14 mouse cellular contexts compared by ENCODE assay signal in genomic region chr3:69186643-69187042, GRCm38 (mm10). TPM values are rescaled to one million over a fixed set of nuclear protein-coding genes. Genes with fewer than 3 reads are reported as not detected.
A peak's percentile ranks its signal among the peaks of the same experiment; 100 is the strongest.
DNase-seq lines count a peak whose midpoint lies in the region; ATAC-seq and TF ChIP-seq lines count a peak whose summit lies in the region.
"Had no signal": no experiment of that assay in that cellular context is flagged by ENCODE, and none has a peak within 500 bp of the region (broad histone marks: within the 10 kb centered on the region; RNA-seq: fewer than 3 reads in every experiment).

No protein-coding gene starts in this region.

- DNase-seq in heart, postnatal 0 days (ENCODE audit: low spot score) = peak; percentile 26
- DNase-seq in heart, adult 8-10 months (ENCODE audit: low spot score) = no peak
- DNase-seq in lung, postnatal 25 days (ENCODE audit: low spot score) = no peak
- DNase-seq in layer of hippocampus, adult 18-20 months (ENCODE audit: low spot score in 2 of 2) = peak; percentile 49 to 69
- DNase-seq in right cerebral cortex, postnatal 14 days = peak; percentile 24
- DNase-seq in thymus, postnatal 14 days = no peak
- no peak for DNase-seq in hindbrain, embryonic 14.5 days (ENCODE audit: low spot score)
- DNase-seq: adrenal gland, postnatal 36 days; cerebellum, postnatal 36 days had no signal

- TF ChIP-seq CTCF in heart, postnatal 0 days (IDR thresholded peaks at IDR 0.05; ENCODE audit: low read depth) = no peak

- no peak overlapping the region for H3K4me3 ChIP-seq in heart, postnatal 0 days (ENCODE audit: low read depth, low read length)
- H3K4me3 ChIP-seq in lung, embryonic 16.5 days (ENCODE audit: low read length) = no peak overlapping the region
- H3K4me3 ChIP-seq in hindbrain, embryonic 14.5 days (replicated peaks; ENCODE audit: low read length) = no peak overlapping the region
- H3K4me3 ChIP-seq: heart, adult 2 months; intestine, embryonic 15.5 days; limb, embryonic 12.5 days had no signal

- H3K27me3 ChIP-seq in heart, postnatal 0 days (ENCODE audit: control insufficient read depth, insufficient read depth, low read length) = no peaks in the 10 kb centered on the region
- H3K27me3 ChIP-seq in lung, embryonic 16.5 days (ENCODE audit: control insufficient read depth, insufficient read depth, low read depth, low read length) = no peaks in the 10 kb centered on the region
- no peaks in the 10 kb centered on the region for H3K27me3 ChIP-seq in hindbrain, embryonic 14.5 days (ENCODE audit: control insufficient read depth, insufficient read depth, low read length)
- H3K27me3 ChIP-seq: intestine, embryonic 15.5 days; limb, embryonic 12.5 days had no signal

- H3K27ac ChIP-seq in heart, postnatal 0 days (ENCODE audit: low read depth) = no peak overlapping the region
- no peak overlapping the region for H3K27ac ChIP-seq in lung, embryonic 16.5 days (ENCODE audit: low read length)
- H3K27ac ChIP-seq in hindbrain, embryonic 14.5 days = no peak overlapping the region
- H3K27ac ChIP-seq: heart, adult 2 months; intestine, embryonic 15.5 days; limb, embryonic 12.5 days had no signal

- H3K9me3 ChIP-seq in heart, postnatal 0 days (replicated peaks; ENCODE audit: control insufficient read depth, low read length) = no peaks in the 10 kb centered on the region
- H3K9me3 ChIP-seq in lung, embryonic 16.5 days (ENCODE audit: control insufficient read depth, low read length) = no peaks in the 10 kb centered on the region
- H3K9me3 ChIP-seq in hindbrain, embryonic 14.5 days (ENCODE audit: control insufficient read depth, low read length) = no peaks in the 10 kb centered on the region
- H3K9me3 ChIP-seq: intestine, embryonic 15.5 days; limb, embryonic 12.5 days had no signal

- no peak overlapping the region for H3K4me2 ChIP-seq in heart, postnatal 0 days (ENCODE audit: low read depth, low read length)
- no peak overlapping the region for H3K4me2 ChIP-seq in lung, embryonic 16.5 days (ENCODE audit: low read depth, low read length)
- H3K4me2 ChIP-seq in hindbrain, embryonic 14.5 days (replicated peaks) = no peak overlapping the region
- H3K4me2 ChIP-seq: intestine, embryonic 15.5 days; limb, embryonic 12.5 days had no signal

- H3K4me1 ChIP-seq in heart, postnatal 0 days (ENCODE audit: control insufficient read depth, insufficient read depth) = no peaks in the 10 kb centered on the region
- no peaks in the 10 kb centered on the region for H3K4me1 ChIP-seq in lung, embryonic 16.5 days (replicated peaks; ENCODE audit: control insufficient read depth, insufficient read depth, low read length)
- no peaks in the 10 kb centered on the region for H3K4me1 ChIP-seq in hindbrain, embryonic 14.5 days (replicated peaks; ENCODE audit: control insufficient read depth, insufficient read depth, low read length)
- H3K4me1 ChIP-seq: intestine, embryonic 15.5 days; limb, embryonic 12.5 days had no signal

- no peak overlapping the region for H3K9ac ChIP-seq in heart, postnatal 0 days (replicated peaks; ENCODE audit: low read depth, low read length)
- no peak overlapping the region for H3K9ac ChIP-seq in lung, embryonic 16.5 days (ENCODE audit: low read length)
- H3K9ac ChIP-seq in hindbrain, embryonic 14.5 days = no peak overlapping the region
- H3K9ac ChIP-seq: intestine, embryonic 15.5 days; limb, embryonic 12.5 days had no signal

- H3K36me3 ChIP-seq in heart, postnatal 0 days (replicated peaks; ENCODE audit: control insufficient read depth, insufficient read depth, low read length) = no peaks in the 10 kb centered on the region
- H3K36me3 ChIP-seq in lung, embryonic 16.5 days (ENCODE audit: control insufficient read depth, insufficient read depth, low read length) = no peaks in the 10 kb centered on the region
- H3K36me3 ChIP-seq in hindbrain, embryonic 14.5 days (replicated peaks; ENCODE audit: control insufficient read depth, insufficient read depth) = no peaks in the 10 kb centered on the region
- H3K36me3 ChIP-seq: intestine, embryonic 15.5 days; limb, embryonic 12.5 days had no signal

- 49% methylated on average over 16 of the region's 16 CpGs for WGBS in heart, postnatal 0 days
- 64% methylated on average over 16 of the region's 16 CpGs for WGBS in lung, embryonic 16.5 days
- 74% methylated on average over 16 of the region's 16 CpGs for WGBS in hindbrain, embryonic 14.5 days

- ATAC-seq in heart, postnatal 0 days (ENCODE audit: insufficient read depth, low read depth) = peak; percentile 39; the same call in 1 of the 2 replicates
- 0 out of 2 replicates have a peak, but pooled peaks have one; percentile 34 for ATAC-seq in lung, embryonic 16.5 days (ENCODE audit: low read depth)
- ATAC-seq in hindbrain, embryonic 14.5 days (ENCODE audit: low FRiP score) = no peak; the same call in 1 of the 2 replicates
- ATAC-seq: intestine, embryonic 15.5 days had no signal

- TF ChIP-seq EP300 in heart, postnatal 0 days (IDR thresholded peaks at IDR 0.05; ENCODE audit: low read depth) = no peak

RNA-seq across cellular contexts. Expression of gene Arl14, which starts 35.6 kb away (rescaled TPM):
- not detected in 2 replicates for total RNA-seq in heart, postnatal 0 days (2014; rRNA removed; ENCODE audit: low replicate concordance)
- polyA plus RNA-seq in heart, postnatal 0 days (2015; fragmentation: Nextera tagmentation; extraction: Ambion mirVana) = not detected in 2 replicates
- total RNA-seq in heart, adult 8-10 months (2022) = not detected
- polyA plus RNA-seq in lung, embryonic 16.5 days (2015; fragmentation: Nextera tagmentation; extraction: Ambion mirVana) = 1.1 TPM in 2 replicates
- total RNA-seq in layer of hippocampus, adult 18-20 months (2021) = not detected
- polyA plus RNA-seq in hindbrain, embryonic 14.5 days (2014; fragmentation: Nextera tagmentation; extraction: Ambion mirVana) = not detected in 2 replicates
- total RNA-seq: adrenal gland, postnatal 36 days; heart, adult 2 months; megakaryocyte progenitor cell, adult 5-6 weeks had no signal
- polyA plus RNA-seq: heart, adult 2 months; limb, embryonic 12.5 days had no signal

RNA-seq across cellular contexts. Expression of gene Kpna4, which starts 59.7 kb away (rescaled TPM):
- 31.3 and 33.5 TPM in 2 replicates for total RNA-seq in heart, postnatal 0 days (2014; rRNA removed; ENCODE audit: low replicate concordance)
- polyA plus RNA-seq in heart, postnatal 0 days (2015; fragmentation: Nextera tagmentation; extraction: Ambion mirVana) = 18.6 and 20.7 TPM in 2 replicates
- total RNA-seq in heart, adult 8-10 months (2022) = 10 to 100 TPM; 85.3 to 94.0 (median 91.3) TPM
- polyA plus RNA-seq in lung, embryonic 16.5 days (2015; fragmentation: Nextera tagmentation; extraction: Ambion mirVana) = 26.1 and 28.4 TPM in 2 replicates
- 10 to 100 TPM; 84.4 to 92.4 TPM for total RNA-seq in layer of hippocampus, adult 18-20 months (2021)
- 40.9 and 49.1 TPM in 2 replicates for polyA plus RNA-seq in hindbrain, embryonic 14.5 days (2014; fragmentation: Nextera tagmentation; extraction: Ambion mirVana)

Comparison
In these comparisons a context has a peak if more than half of its experiments do, and no peak if none do; other contexts are left out.
1. DNase-seq: peak in heart, postnatal 0 days (single experiment), layer of hippocampus, adult 18-20 months (2 of 2) and right cerebral cortex, postnatal 14 days (single experiment); none in heart, adult 8-10 months (single experiment), lung, postnatal 25 days (single experiment), thymus, postnatal 14 days (single experiment) and hindbrain, embryonic 14.5 days (single experiment).